9 mouse cellular contexts compared by ENCODE assay signal in the genomic region with DNA sequence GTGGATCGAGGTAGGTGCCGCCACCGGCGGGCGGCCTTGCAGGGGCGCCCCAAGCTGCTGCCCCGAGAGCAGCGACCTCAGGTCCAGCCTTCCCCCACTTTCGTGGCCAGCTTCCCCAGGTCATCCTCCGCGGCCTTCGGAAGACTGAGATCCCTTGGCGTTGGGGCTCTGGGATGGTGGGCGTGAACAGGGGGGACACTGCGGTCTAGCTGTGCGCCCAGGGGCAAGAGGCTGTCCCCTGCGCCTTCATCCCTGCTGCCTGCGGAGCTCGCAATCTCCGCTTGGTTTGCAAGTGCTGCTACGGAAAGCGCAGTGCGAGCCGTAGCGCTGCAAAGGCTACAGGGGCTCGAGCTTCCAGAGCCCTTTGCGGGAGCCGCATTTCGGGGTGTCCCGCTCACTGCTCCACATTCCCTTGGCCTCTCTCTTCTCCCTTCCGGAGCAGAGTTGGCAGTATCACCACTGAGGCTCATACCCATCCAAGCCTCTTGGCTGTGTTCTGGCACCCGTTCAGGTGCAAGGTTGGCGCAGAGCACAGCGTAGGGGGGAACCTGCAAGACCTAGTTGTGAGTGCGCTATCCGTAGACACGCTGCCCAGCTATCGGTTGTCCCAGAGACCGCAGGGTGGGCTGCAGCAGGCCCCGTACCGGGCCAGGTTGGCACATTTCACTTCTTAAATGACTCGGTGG. TPM values are rescaled to one million over a fixed set of nuclear protein-coding genes. Genes with fewer than 3 reads are reported as not detected.
DNase-seq lines count a peak whose midpoint lies in the region; ATAC-seq and TF ChIP-seq lines count a peak whose summit lies in the region.
"Had no signal": no experiment of that assay in that cellular context is flagged by ENCODE, and none has a peak within 500 bp of the region (broad histone marks: within the 10 kb centered on the region; RNA-seq: fewer than 3 reads in every experiment).

No protein-coding gene starts in this region.

- peak overlapping the region; percentile 95 for H3K4me2 ChIP-seq in forebrain, embryonic 14.5 days (ENCODE audit: low read length)
- H3K4me2 ChIP-seq in heart, postnatal 0 days (ENCODE audit: low read depth, low read length): peak overlapping the region; percentile 93
- H3K4me2 ChIP-seq in liver, postnatal 0 days (ENCODE audit: low read depth, low read length): peak overlapping the region; percentile 75

- DNase-seq in urinary bladder, postnatal 14 days (ENCODE audit: low spot score): peak; percentile 32
- no peak for DNase-seq in urinary bladder, postnatal 4 days (ENCODE audit: low spot score in 2 of 2)
- DNase-seq in forebrain, embryonic 14.5 days (ENCODE audit: low spot score): peak; percentile 77
- no peak for DNase-seq in heart, postnatal 0 days (ENCODE audit: low spot score)
- DNase-seq in kidney, postnatal 36 days: peak; percentile 29 to 61
- no peak for DNase-seq in liver, postnatal 0 days
- DNase-seq in retina, embryonic 14.5 days (ENCODE audit: low spot score): peak; percentile 62
- no peak for DNase-seq in thymus, postnatal 10 days (ENCODE audit: low spot score in 2 of 2)

- H3K4me1 ChIP-seq in forebrain, embryonic 14.5 days (ENCODE audit: control insufficient read depth, insufficient read depth, low read length): peaks cover 27% of the 10 kb centered on the region
- no peaks in the 10 kb centered on the region; the same call in 1 of the 2 replicates for H3K4me1 ChIP-seq in heart, postnatal 0 days (ENCODE audit: control insufficient read depth, insufficient read depth)
- no peaks in the 10 kb centered on the region for H3K4me1 ChIP-seq in liver, postnatal 0 days (ENCODE audit: insufficient read depth)

- H3K36me3 ChIP-seq in forebrain, embryonic 14.5 days (ENCODE audit: control insufficient read depth, insufficient read depth, low read length): no peaks in the 10 kb centered on the region
- H3K36me3 ChIP-seq in heart, postnatal 0 days (replicated peaks; ENCODE audit: control insufficient read depth, insufficient read depth, low read length): no peaks in the 10 kb centered on the region
- H3K36me3 ChIP-seq in liver, postnatal 0 days (replicated peaks; ENCODE audit: insufficient read depth, low read length): no peaks in the 10 kb centered on the region

- ATAC-seq in forebrain, embryonic 14.5 days: peak; percentile 70
- peak; percentile 62 for ATAC-seq in heart, postnatal 0 days (ENCODE audit: insufficient read depth, low read depth)
- no peak for ATAC-seq in liver, postnatal 0 days

- H3K9me3 ChIP-seq in forebrain, embryonic 14.5 days (replicated peaks; ENCODE audit: control insufficient read depth, low read length): no peaks in the 10 kb centered on the region
- H3K9me3 ChIP-seq in heart, postnatal 0 days (replicated peaks; ENCODE audit: control insufficient read depth, low read length): no peaks in the 10 kb centered on the region
- H3K9me3 ChIP-seq in liver, postnatal 0 days (ENCODE audit: low read length): no peaks in the 10 kb centered on the region

- TF ChIP-seq CTCF in heart, postnatal 0 days (IDR thresholded peaks at IDR 0.05; ENCODE audit: low read depth): no peak
- no peak for TF ChIP-seq CTCF in liver, postnatal 0 days (IDR thresholded peaks at IDR 0.05; ENCODE audit: low read depth)

- H3K27me3 ChIP-seq in forebrain, embryonic 14.5 days (replicated peaks; ENCODE audit: control insufficient read depth, insufficient read depth, low read length): no peaks in the 10 kb centered on the region
- H3K27me3 ChIP-seq in heart, postnatal 0 days (ENCODE audit: control insufficient read depth, insufficient read depth, low read length): peaks cover 29% of the 10 kb centered on the region
- peaks cover 29% of the 10 kb centered on the region for H3K27me3 ChIP-seq in liver, postnatal 0 days (ENCODE audit: insufficient read depth, low read length)

- H3K9ac ChIP-seq in forebrain, embryonic 14.5 days (ENCODE audit: low read length): peak overlapping the region; percentile 88
- H3K9ac ChIP-seq in heart, postnatal 0 days (replicated peaks; ENCODE audit: low read depth, low read length): peak overlapping the region; percentile 56
- H3K9ac ChIP-seq in liver, postnatal 0 days (replicated peaks): peak overlapping the region; percentile 7; the same call in 1 of the 2 replicates

- under 1% methylated on average over 42 of the region's 42 CpGs for WGBS in forebrain, embryonic 14.5 days
- under 1% methylated on average over 40 of the region's 42 CpGs for WGBS in heart, postnatal 0 days
- WGBS in liver, postnatal 0 days (ENCODE audit: insufficient replicate concordance): 4% methylated on average over 37 of the region's 42 CpGs

- TF ChIP-seq EP300 in heart, postnatal 0 days (IDR thresholded peaks at IDR 0.05; ENCODE audit: low read depth): no peak
- no peak for TF ChIP-seq EP300 in liver, postnatal 0 days (IDR thresholded peaks at IDR 0.05; ENCODE audit: low read depth)

- H3K4me3 ChIP-seq in forebrain, embryonic 14.5 days (ENCODE audit: low read depth, low read length): peak overlapping the region; percentile 76
- peak overlapping the region; percentile 61 for H3K4me3 ChIP-seq in heart, postnatal 0 days (ENCODE audit: low read depth, low read length)
- peak overlapping the region; percentile 45 for H3K4me3 ChIP-seq in liver, postnatal 0 days (ENCODE audit: low read depth, low read length)

- H3K27ac ChIP-seq in forebrain, embryonic 14.5 days (ENCODE audit: low read depth, low read length): peak overlapping the region; percentile 83
- peak overlapping the region; percentile 40 for H3K27ac ChIP-seq in heart, postnatal 0 days (ENCODE audit: low read depth)
- no peak overlapping the region for H3K27ac ChIP-seq in liver, postnatal 0 days (ENCODE audit: low read depth)

RNA-seq across cellular contexts. Expression of a gene that starts 0.5 kb away (rescaled TPM):
- polyA plus RNA-seq in forebrain, embryonic 14.5 days (2014; fragmentation: Nextera tagmentation; extraction: Ambion mirVana): 55.6 and 77.6 TPM in 2 replicates
- total RNA-seq in heart, postnatal 0 days (2014; rRNA removed; ENCODE audit: low replicate concordance): 30.0 and 33.8 TPM in 2 replicates
- 19.0 and 21.1 TPM in 2 replicates for polyA plus RNA-seq in heart, postnatal 0 days (2015; fragmentation: Nextera tagmentation; extraction: Ambion mirVana)
- polyA plus RNA-seq in liver, postnatal 0 days (2015; fragmentation: Nextera tagmentation; extraction: Ambion mirVana): 1.6 and 2.1 TPM in 2 replicates
- total RNA-seq: MEL had no signal

Comparison
In these comparisons a context has a peak if more than half of its experiments do, and no peak if none do; other contexts are left out.
1. DNase-seq: peak in urinary bladder, postnatal 14 days (single experiment), forebrain, embryonic 14.5 days (single experiment), kidney, postnatal 36 days (2 of 2) and retina, embryonic 14.5 days (single experiment); none in urinary bladder, postnatal 4 days (0 of 2), heart, postnatal 0 days (single experiment), liver, postnatal 0 days (single experiment) and thymus, postnatal 10 days (0 of 2).
2. H3K9ac ChIP-seq: peak in every context shown above with its lines; median percentile 88 in forebrain, embryonic 14.5 days; 56 in heart, postnatal 0 days; 7 in liver, postnatal 0 days.
3. Peak in every context shown above with its lines, with median percentiles within 50 percentile points of each other: H3K4me2 ChIP-seq and H3K4me3 ChIP-seq.